Mouse (Mus musculus): Measurements from ENCODE around the gene Map2k4. TPM values are rescaled to one million over a fixed set of nuclear protein-coding genes. Genes with fewer than 3 reads are reported as not detected.

Gene Map2k4
- polyA plus RNA-seq (2017; shearing (Covaris generic)) = 33.8 TPM

DNA sequence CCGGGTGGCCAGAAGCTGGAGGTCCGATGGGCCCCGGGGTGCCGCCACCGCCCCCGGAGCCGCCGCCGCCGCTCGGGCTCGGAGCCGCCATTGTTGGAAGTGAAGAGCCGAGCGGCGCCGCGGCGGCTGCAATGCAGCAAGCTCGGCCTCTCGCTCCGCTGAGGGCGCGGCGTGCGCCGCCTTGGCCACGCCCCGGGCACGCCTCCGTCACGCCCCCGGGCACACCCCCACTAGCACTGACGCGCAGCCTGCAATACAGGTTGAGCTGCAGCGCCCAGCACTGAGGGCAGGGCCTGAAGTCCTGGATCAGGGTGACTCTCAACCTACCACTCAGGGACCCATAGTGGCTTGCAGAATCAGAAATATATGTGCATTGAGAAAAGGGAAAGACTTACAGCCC, at the start of gene Map2k4:
Gene Map2k4 (minus strand): TSS at position 144 of the 400 bp plus-strand sequence.

DNA sequence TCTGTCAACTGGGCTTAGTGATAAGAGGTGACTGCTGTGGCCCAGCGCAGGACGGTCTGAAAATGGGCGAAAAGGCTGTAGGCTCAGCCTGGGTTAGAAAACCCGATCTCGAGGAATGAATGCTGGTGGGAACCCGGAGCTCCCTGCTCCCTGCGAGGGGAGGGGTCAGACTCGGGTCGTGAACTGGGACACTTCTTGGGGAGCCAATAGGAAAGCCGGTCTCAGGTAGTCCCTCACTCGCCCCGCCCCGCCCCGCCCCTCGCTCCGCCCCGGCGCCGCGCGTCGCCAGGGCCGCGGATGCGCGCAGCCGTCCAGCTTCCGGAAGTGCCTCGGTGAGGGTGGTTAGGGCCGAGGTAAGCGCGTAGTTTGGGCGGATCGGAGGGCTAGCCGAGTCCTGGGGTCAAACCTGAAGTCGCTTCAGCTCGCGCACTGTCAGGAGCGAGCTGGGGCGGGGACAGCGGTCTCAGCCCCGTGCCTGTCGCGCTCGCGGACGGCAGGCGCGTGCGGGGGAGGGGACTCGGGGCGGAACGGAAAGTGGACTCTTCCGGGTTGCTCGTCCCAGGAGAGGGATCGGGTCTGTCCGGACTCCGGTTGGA, 18.9 kb upstream of the Map2k4 start, which contains the start of gene Zkscan6:
Gene Zkscan6 (plus strand): TSS at position 267 of the 596 bp plus-strand sequence.

Other genes with a start within 250 kb of the Map2k4 start
- 36.3 TPM for gene Zkscan6, start 18.9 kb upstream of the Map2k4 start, polyA plus RNA-seq (2017; shearing (Covaris generic))

Measured in activated CD4-positive, CD25-positive, alpha-beta regulatory T cell, adult 9 weeks (primary cell).